Mouse (Mus musculus): ENCODE measurements around the gene Gm13276. TPM values are rescaled to one million over a fixed set of nuclear protein-coding genes. Genes with fewer than 3 reads are reported as not detected.
"Not testable (repeated sequence)": the region's sequence is repeated elsewhere in the genome, so short reads cannot be mapped to it uniquely, and the experiment has no call there.

The Gm13276 gene
- polyA plus RNA-seq, 2 experiments, result not detected

DNA sequence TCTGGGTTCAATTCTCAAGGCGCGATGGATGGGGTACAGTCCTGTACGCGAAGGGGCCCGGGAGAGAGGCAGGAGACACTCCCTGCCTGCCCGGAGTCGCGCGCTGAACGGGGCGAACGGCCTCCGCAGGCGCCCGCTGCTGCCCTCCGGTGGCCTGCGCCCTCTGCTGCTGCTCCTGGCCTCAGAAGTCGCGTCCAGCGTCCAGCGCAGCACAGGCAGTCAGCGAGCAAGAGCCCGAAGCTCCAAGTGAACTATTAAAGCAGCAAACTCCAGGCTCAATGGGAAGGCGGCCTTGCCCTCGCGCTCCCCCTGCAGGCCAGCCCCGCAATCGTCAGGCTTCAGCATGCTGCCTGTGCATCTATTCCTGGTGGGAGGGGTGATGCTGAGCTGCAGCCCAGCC lies 25.1 kb upstream of the Gm13276 start:
- not testable (repeated sequence) for H3K9ac ChIP-seq (replicated peaks); H3K27ac ChIP-seq; H3K9me3 ChIP-seq (ENCODE audit: control insufficient read depth, low read length); ATAC-seq (ENCODE audit: insufficient read depth); H3K36me3 ChIP-seq (replicated peaks; ENCODE audit: control insufficient read depth, insufficient read depth, low read depth); H3K4me1 ChIP-seq (replicated peaks; ENCODE audit: control insufficient read depth in 2 of 2, insufficient read depth in 2 of 2, low read length in 1 of 2); H3K27me3 ChIP-seq (ENCODE audit: control insufficient read depth, insufficient read depth, low read length)
- under 1% methylated on average over 24 of the region's 28 CpGs for WGBS (ENCODE audit: insufficient replicate concordance)
- H3K4me2 ChIP-seq (ENCODE audit: low read depth), result peak overlapping the region; percentile 42
- TF ChIP-seq CTCF (IDR thresholded peaks at IDR 0.05; ENCODE audit: low read depth), result peak; percentile 75
- H3K4me3 ChIP-seq (ENCODE audit: insufficient read depth in 1 of 2, low read depth in 2 of 2, low read length in 2 of 2), result peak overlapping the region; percentile 6 to 43; a peak in 3 of 4 replicates
- peak in 1 of 3 experiments; percentile 67 for DNase-seq (ENCODE audit: low read depth in 3 of 3, low spot score in 3 of 3)

GRCm38 (mm10) chr4:88761776-88762175 lies 23.7 kb upstream of the Gm13276 start:
- not testable (repeated sequence) for DNase-seq (ENCODE audit: low read depth in 3 of 3, low spot score in 3 of 3); H3K4me2 ChIP-seq (ENCODE audit: low read depth); H3K36me3 ChIP-seq (replicated peaks; ENCODE audit: control insufficient read depth, insufficient read depth, low read depth); H3K4me1 ChIP-seq (replicated peaks; ENCODE audit: control insufficient read depth in 2 of 2, insufficient read depth in 2 of 2, low read length in 1 of 2); H3K27ac ChIP-seq; H3K4me3 ChIP-seq (ENCODE audit: insufficient read depth in 1 of 2, low read depth in 2 of 2, low read length in 2 of 2); H3K27me3 ChIP-seq (ENCODE audit: control insufficient read depth, insufficient read depth, low read length); ATAC-seq (ENCODE audit: insufficient read depth); H3K9me3 ChIP-seq (ENCODE audit: control insufficient read depth, low read length); H3K9ac ChIP-seq (replicated peaks)
- WGBS (ENCODE audit: insufficient replicate concordance), result 58% methylated on average over 6 of the region's 8 CpGs

DNA sequence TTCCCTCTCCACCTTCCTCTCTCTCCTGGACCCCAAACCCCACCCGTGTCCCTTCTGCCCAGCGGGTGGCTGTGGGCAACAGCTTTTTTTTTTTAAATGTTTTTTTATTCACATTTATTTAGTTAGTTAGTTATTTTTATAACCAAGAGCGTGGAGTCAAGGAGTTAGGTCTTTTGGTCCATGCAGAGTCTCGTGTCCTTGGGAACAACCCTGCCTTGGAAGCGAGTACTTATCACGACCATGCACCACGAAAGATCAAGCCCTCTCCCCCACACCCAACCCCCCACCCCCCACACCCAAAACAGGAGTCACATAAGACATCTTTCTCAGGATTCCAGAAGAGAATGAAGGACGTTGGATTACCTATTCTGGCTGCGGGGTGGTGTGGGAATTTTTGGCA lies 23.2 kb upstream of the Gm13276 start:
- not testable (repeated sequence) for DNase-seq (ENCODE audit: low read depth in 3 of 3, low spot score in 3 of 3); ATAC-seq (ENCODE audit: insufficient read depth); H3K36me3 ChIP-seq (replicated peaks; ENCODE audit: control insufficient read depth, insufficient read depth, low read depth); H3K4me1 ChIP-seq (replicated peaks; ENCODE audit: control insufficient read depth in 2 of 2, insufficient read depth in 2 of 2, low read length in 1 of 2); H3K9ac ChIP-seq (replicated peaks); H3K9me3 ChIP-seq (ENCODE audit: control insufficient read depth, low read length); H3K4me3 ChIP-seq (ENCODE audit: insufficient read depth in 1 of 2, low read depth in 2 of 2, low read length in 2 of 2); H3K4me2 ChIP-seq (ENCODE audit: low read depth); H3K27ac ChIP-seq; H3K27me3 ChIP-seq (ENCODE audit: control insufficient read depth, insufficient read depth, low read length)
- WGBS (ENCODE audit: insufficient replicate concordance), result 41% methylated on average over 9 of the region's 9 CpGs

- ATAC-seq (ENCODE audit: insufficient read depth); H3K27ac ChIP-seq: not testable (repeated sequence)
- WGBS (ENCODE audit: insufficient replicate concordance), result 5% methylated on average over 23 of the region's 42 CpGs
Observed at GRCm38 (mm10) chr4:88763384-88764018, 22.0 kb upstream of the Gm13276 start.

DNA sequence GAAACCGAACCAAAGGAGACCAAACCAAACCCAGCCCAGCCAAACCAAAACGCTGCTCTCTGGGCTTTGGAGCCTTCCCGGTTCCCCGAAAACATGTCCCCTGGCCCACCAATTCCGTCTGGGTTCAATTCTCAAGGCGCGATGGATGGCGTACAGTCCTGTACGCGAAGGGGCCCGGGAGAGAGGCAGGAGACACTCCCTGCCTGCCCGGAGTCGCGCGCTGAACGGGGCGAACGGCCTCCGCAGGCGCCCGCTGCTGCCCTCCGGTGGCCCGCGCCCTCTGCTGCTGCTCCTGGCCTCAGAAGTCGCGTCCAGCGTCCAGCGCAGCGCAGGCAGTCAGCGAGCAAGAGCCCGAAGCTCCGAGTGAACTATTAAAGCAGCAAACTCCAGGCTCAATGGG lies 12.0 kb upstream of the Gm13276 start, which contains the start of gene Gm13290:
Gene Gm13290, plus strand, starts transcription at position 301 of the 400 bp plus-strand sequence.
- not testable (repeated sequence) for ATAC-seq (ENCODE audit: insufficient read depth); H3K4me3 ChIP-seq (ENCODE audit: insufficient read depth in 1 of 2, low read depth in 2 of 2, low read length in 2 of 2); H3K4me2 ChIP-seq (ENCODE audit: low read depth); H3K27me3 ChIP-seq (ENCODE audit: control insufficient read depth, insufficient read depth, low read length); H3K36me3 ChIP-seq (replicated peaks; ENCODE audit: control insufficient read depth, insufficient read depth, low read depth); H3K9me3 ChIP-seq (ENCODE audit: control insufficient read depth, low read length); H3K27ac ChIP-seq; H3K9ac ChIP-seq (replicated peaks); H3K4me1 ChIP-seq (replicated peaks; ENCODE audit: control insufficient read depth in 2 of 2, insufficient read depth in 2 of 2, low read length in 1 of 2); DNase-seq (ENCODE audit: low read depth in 3 of 3, low spot score in 3 of 3)
- no CpG with 5 or more reads among the region's 32 CpGs for WGBS (ENCODE audit: insufficient replicate concordance)

More at GRCm38 (mm10) chr4:88763384-88764018, 22.0 kb upstream of the Gm13276 start:
- peak in 1 of 3 experiments; percentile 52 for DNase-seq (ENCODE audit: low read depth in 3 of 3, low spot score in 3 of 3)
- H3K4me1 ChIP-seq (replicated peaks; ENCODE audit: control insufficient read depth in 2 of 2, insufficient read depth in 2 of 2, low read length in 1 of 2); H3K27me3 ChIP-seq (ENCODE audit: control insufficient read depth, insufficient read depth, low read length); H3K9me3 ChIP-seq (ENCODE audit: control insufficient read depth, low read length); H3K36me3 ChIP-seq (replicated peaks; ENCODE audit: control insufficient read depth, insufficient read depth, low read depth); H3K9ac ChIP-seq (replicated peaks): not testable (repeated sequence)
- Histone ChIP-seq H3K4me2 (ENCODE audit: low read depth) (peak overlapping the region; percentile 63), H3K4me3 (ENCODE audit: insufficient read depth in 1 of 2, low read depth in 2 of 2, low read length in 2 of 2) (peak overlapping the region; percentile 39 to 48)
- TF ChIP-seq CTCF (IDR thresholded peaks at IDR 0.05; ENCODE audit: low read depth), result peak; percentile 73

DNA sequence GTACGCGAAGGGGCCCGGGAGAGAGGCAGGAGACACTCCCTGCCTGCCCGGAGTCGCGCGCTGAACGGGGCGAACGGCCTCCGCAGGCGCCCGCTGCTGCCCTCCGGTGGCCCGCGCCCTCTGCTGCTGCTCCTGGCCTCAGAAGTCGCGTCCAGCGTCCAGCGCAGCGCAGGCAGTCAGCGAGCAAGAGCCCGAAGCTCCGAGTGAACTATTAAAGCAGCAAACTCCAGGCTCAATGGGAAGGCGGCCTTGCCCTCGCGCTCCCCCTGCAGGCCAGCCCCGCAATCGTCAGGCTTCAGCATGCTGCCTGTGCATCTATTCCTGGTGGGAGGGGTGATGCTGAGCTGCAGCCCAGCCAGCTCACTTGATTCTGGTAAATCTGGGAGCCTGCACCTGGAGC lies 8.9 kb upstream of the Gm13276 start, which contains the start of gene Gm13289:
Gene Gm13289, plus strand, starts transcription at position 301 of the 400 bp plus-strand sequence.
- not testable (repeated sequence) for H3K9ac ChIP-seq (replicated peaks); H3K4me2 ChIP-seq (ENCODE audit: low read depth); H3K36me3 ChIP-seq (replicated peaks; ENCODE audit: control insufficient read depth, insufficient read depth, low read depth); H3K27ac ChIP-seq; ATAC-seq (ENCODE audit: insufficient read depth); H3K4me3 ChIP-seq (ENCODE audit: insufficient read depth in 1 of 2, low read depth in 2 of 2, low read length in 2 of 2); H3K9me3 ChIP-seq (ENCODE audit: control insufficient read depth, low read length); DNase-seq (ENCODE audit: low read depth in 3 of 3, low spot score in 3 of 3); H3K27me3 ChIP-seq (ENCODE audit: control insufficient read depth, insufficient read depth, low read length); H3K4me1 ChIP-seq (replicated peaks; ENCODE audit: control insufficient read depth in 2 of 2, insufficient read depth in 2 of 2, low read length in 1 of 2)
- no CpG with 5 or more reads among the region's 29 CpGs for WGBS (ENCODE audit: insufficient replicate concordance)

- not testable (repeated sequence) for DNase-seq (ENCODE audit: low read depth in 3 of 3, low spot score in 3 of 3); H3K4me3 ChIP-seq (ENCODE audit: insufficient read depth in 1 of 2, low read depth in 2 of 2, low read length in 2 of 2); ATAC-seq (ENCODE audit: insufficient read depth); H3K36me3 ChIP-seq (replicated peaks; ENCODE audit: control insufficient read depth, insufficient read depth, low read depth); H3K27me3 ChIP-seq (ENCODE audit: control insufficient read depth, insufficient read depth, low read length); H3K9ac ChIP-seq (replicated peaks); H3K27ac ChIP-seq; H3K4me1 ChIP-seq (replicated peaks; ENCODE audit: control insufficient read depth in 2 of 2, insufficient read depth in 2 of 2, low read length in 1 of 2); H3K9me3 ChIP-seq (ENCODE audit: control insufficient read depth, low read length); H3K4me2 ChIP-seq (ENCODE audit: low read depth)
- WGBS (ENCODE audit: insufficient replicate concordance), result no CpG with 5 or more reads among the region's 29 CpGs
Observed at GRCm38 (mm10) chr4:88779550-88779949, 6.0 kb upstream of the Gm13276 start, which contains the start of gene Gm13272. Gene Gm13272, plus strand, starts transcription at chr4:88779850.

GRCm38 (mm10) chr4:88780320-88780719 lies 5.2 kb upstream of the Gm13276 start:
- H3K36me3 ChIP-seq (replicated peaks; ENCODE audit: control insufficient read depth, insufficient read depth, low read depth); ATAC-seq (ENCODE audit: insufficient read depth); H3K27me3 ChIP-seq (ENCODE audit: control insufficient read depth, insufficient read depth, low read length); DNase-seq (ENCODE audit: low read depth in 3 of 3, low spot score in 3 of 3); H3K4me3 ChIP-seq (ENCODE audit: insufficient read depth in 1 of 2, low read depth in 2 of 2, low read length in 2 of 2); H3K27ac ChIP-seq; H3K9me3 ChIP-seq (ENCODE audit: control insufficient read depth, low read length); H3K9ac ChIP-seq (replicated peaks); H3K4me1 ChIP-seq (replicated peaks; ENCODE audit: control insufficient read depth in 2 of 2, insufficient read depth in 2 of 2, low read length in 1 of 2); H3K4me2 ChIP-seq (ENCODE audit: low read depth): not testable (repeated sequence)
- whole genome bisulfite sequencing (ENCODE audit: insufficient replicate concordance), result 33% methylated on average over 15 of the region's 18 CpGs
